Mouse (Mus musculus) monocyte, adult 2 months (primary cell): ENCODE measurements around the gene Slc4a11.

Source experiments
- DNase-seq, 2 experiments: peaks; one replicate each; pipeline ENCODE4 v3.0.0; 2022; ENCODE audit warnings: low spot score in 2 of 2, low read depth in 1 of 2

Slc4a11 gene

DNA sequence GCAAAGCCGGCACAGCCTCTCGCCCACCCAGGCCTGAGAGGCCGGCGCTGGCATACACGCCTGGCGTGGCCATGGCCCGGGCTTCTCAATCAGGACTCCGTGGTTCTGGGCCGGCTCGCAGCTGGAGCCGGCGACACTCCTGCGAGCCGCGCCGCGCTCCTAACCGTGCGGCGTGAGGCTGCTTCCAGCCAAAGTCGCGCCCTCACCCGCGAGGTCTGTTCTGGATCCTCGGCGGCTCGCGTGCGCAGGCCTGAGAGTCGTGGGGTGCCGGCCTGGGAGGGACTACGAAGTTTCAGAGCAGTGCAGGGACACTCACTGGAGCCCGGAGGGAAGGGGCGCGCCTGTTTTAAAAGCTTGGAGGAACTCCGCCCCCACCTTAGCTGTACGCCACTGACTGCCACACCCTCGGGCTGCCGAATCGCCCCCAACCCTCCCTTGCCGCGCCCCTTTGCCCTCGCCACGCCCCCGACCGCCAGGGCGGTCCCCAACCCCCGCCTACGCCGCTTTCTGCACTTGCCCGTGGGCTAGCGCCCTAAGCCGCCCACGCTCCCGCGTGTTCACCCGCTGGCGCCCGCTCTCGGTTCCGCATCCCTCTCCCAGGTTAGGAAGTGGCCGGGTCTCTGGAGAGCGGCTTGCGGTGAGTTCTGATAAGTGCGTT, at the start of gene Slc4a11:
Slc4a11 (minus strand) TSS at position 367 of the 658 bp plus-strand sequence.
- peak; percentile 5 to 6 for DNase-seq

GRCm38 (mm10) chr2:130743576-130743975, 46.3 kb upstream of the Slc4a11 start:
- DNase-seq, result no peak

DNA sequence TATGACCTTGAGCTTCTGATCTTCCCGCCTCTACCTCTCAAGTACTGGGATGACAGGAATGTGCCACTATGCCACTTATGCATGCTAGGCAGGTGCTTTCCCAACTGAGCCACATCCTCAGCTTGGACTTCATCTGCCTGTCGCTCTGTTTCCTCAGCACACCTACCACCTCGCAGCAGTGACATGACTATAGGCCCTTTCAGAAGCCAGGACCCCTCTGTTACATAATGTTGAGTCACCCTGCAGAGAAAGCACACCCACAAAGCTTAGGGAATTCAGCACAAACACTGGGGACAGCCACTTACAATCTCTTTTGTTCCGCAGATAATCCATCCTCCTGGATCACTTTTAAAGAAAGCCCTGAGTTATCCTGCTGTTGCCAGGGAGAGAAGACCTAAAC, 42.8 kb upstream of the Slc4a11 start:
- DNase-seq, result no peak

GRCm38 (mm10) chr2:130738019-130738418, 40.7 kb upstream of the Slc4a11 start:
- no peak for DNase-seq

- no peak for DNase-seq
Measured at GRCm38 (mm10) chr2:130735281-130735680, 38.0 kb upstream of the Slc4a11 start.

DNA sequence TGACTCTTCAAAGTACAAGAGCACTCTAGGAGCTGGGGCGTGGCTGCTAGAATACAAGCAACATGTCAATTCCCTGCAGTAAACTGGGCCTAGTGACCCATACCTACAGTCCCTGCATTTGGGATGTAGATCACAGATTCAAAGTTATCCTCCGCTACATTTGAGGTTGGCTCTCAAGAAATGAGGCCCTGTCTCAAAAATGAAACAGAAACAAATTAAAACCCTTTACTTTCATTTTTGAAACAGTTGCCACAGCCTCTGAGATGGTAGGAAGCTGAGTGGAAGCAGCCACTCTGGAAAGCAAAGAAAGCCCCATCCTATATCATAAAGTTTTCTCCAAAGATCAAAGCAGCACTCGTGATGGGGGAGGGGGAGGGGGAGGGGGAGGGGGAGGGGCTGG, 36.1 kb upstream of the Slc4a11 start:
- no peak for DNase-seq

- no peak for DNase-seq
Measured at GRCm38 (mm10) chr2:130731855-130732254, 34.5 kb upstream of the Slc4a11 start.

- DNase-seq, result peak; percentile 56 to 61
Measured at GRCm38 (mm10) chr2:130730746-130731145, 33.4 kb upstream of the Slc4a11 start.

DNA sequence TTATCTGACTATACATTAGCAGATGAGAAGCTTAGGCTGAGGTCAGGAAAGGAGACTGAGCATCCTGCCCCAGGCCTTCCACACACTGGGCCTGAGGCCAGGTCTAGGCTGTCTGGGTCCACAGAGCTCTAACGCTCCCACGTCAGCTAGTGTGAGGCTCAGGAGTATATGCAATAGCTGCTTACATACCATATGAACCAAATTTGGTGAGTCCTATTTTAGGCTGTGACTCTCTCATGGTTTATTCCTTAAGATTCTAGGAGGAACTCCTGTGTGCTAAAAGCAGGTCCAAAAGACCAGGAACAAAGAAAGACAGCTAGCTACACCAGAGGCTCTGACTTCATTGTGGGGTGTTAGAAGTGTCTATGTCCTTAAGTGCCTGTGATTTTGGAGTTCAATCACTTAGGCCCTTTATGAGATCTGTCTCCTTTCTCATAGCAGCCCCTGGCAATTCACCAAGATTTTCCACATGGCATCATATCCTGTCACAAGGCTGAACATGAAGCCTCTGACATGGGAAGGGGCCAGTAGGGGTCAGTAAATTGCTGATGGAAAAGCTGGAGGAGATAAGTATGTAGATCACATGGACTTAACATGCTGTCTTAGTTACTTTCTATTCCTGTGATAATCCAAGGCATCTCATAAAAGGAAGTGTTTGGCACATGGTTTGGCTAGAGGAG, 31.7 kb upstream of the Slc4a11 start:
- DNase-seq, result no peak

DNA sequence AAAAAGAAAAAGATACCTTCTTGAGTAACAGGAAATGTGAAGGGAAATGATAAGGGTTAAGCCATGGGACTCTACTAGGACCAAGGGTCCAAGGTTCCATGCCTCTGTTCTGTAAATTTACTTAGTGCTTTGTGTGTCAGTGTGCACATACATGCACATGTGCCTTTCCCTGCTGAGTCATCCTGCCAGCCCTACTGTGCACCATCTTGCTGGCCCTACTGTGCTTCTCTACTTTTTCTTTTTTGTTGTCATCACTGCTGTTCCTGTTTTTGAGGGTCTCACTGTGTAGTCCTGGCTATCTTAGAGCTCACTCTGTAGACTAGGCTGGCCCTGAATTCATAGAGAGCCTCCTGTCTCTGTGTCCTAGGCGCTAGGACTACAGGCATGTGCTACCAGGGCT, 30.4 kb upstream of the Slc4a11 start:
- no peak for DNase-seq

DNA sequence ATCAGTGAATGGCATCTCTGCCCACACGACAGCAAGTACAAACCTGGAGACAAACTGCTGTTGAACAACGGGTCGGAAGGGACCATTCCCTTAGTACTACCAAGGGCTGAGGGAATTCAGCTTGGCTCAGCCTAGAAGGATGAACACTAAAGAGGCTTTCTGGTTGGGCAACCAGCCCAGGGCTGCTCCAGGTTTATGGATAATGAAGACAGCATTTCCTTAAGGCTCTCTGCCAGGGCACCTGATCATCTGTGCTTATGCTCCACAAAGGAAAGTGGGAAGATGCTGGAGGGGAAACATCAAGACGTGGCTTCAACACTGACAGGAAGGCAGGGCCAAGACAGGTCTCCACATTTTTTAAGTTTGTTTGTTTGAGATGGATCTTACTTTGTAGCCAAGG, 27.1 kb upstream of the Slc4a11 start:
- DNase-seq, result no peak

DNA sequence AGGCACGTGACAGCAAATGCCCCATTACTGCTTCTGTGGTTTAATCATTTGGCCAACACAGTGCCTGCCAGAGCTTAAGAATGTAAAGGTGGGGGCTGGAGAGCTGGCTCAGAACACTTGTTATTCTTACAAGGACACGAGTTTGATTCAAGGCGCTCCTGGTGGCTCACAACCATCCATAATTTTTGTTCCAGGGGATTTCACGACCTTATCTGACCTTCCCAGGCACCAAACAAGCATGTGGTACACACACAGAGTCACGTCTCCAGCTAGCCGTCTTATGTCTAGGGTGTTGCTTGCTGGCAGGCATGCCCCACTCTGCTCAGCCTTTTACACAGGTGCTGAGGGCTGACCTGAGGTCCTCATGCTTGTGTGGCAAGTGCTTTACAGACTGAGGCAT, 20.6 kb upstream of the Slc4a11 start:
- no peak for DNase-seq

DNA sequence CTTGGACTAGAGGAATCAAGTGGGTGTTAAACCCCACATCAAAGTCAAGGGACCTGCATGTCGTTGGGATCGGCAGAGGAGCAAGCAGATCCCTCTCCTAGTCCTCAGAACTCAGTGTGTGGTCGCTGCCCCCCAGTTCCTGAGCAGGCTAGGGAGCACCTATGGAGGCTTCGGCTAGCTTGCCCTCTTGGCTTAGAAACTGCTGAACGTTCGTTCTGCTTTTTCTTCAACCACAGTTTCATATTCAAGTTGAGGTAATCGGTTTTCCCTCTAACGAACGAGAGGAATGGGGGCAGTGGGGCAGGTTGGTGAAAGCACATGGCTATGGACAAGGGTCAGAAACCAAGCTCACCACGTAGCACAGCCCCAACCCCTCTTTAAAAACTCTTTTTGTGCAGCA, 9.7 kb upstream of the Slc4a11 start:
- DNase-seq, result no peak

- DNase-seq, result no peak
Measured at GRCm38 (mm10) chr2:130706602-130707001, 9.3 kb upstream of the Slc4a11 start.

DNA sequence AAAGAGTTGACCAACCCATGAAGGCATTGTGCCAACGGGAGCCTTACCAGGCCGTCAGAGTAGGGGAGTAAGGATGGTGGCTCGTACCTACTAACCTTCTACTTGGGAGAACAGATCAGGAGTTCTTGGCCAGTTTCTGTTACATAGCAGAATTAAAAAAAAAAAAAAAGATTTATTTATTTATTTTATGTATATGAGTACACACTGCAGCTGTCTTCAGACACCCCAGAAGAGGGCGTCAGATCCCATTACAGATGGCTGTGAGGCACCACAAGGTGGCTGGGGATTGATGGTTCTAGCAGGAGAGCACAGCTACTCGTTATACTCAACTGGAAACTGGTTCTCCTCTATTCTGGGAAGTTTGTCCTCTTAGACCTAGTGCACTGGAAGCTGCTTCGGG, 7.9 kb upstream of the Slc4a11 start:
- no peak for DNase-seq

GRCm38 (mm10) chr2:130704040-130705001, 7.0 kb upstream of the Slc4a11 start:
- DNase-seq, result no peak

GRCm38 (mm10) chr2:130697821-130698266, 525 bp upstream of the Slc4a11 start:
- no peak for DNase-seq

DNA sequence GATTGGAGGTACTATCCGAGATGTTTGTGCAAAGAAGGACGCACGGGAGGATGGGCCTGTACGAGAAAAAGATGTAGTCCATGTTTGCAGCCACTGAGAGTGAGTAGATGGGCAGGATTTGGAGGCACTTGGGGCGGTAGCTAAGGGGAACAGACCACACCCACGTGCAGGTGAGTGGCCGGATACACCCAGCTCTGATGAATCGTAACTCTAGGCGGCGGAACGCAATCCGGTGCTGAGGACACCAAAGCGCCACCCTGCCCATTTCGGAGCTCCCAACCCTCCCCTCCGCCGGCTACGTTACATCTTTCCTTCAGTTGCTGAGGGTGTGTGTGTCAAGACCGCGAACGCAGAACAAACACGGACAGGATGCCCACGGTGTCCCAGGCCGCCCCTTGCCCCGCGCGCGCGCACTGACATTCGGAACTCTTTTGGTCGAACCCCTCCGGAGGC, 593 bp downstream of the Slc4a11 start:
- no peak for DNase-seq

DNA sequence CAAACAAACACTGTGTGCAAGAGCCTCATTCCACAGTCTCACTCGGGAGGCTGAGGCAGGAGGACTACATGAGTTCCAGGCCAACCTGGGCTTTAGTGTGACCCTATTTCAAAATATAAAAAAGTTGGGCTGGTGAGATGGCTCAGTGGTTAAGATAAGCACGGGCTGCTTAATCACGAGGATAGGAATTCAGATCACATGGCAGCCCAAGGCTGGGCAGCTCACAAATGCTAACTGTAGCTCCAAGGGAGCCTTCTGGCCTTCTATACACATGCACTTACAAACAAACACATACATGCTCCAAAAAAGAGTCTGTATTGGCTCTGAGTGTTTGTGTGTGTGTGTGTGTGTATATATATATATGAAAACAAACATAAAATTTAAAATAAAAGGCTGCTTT, 3.8 kb downstream of the Slc4a11 start:
- no peak for DNase-seq

GRCm38 (mm10) chr2:130689011-130689410, 8.3 kb downstream of the Slc4a11 start:
- no peak for DNase-seq

GRCm38 (mm10) chr2:130685426-130685825, 11.9 kb downstream of the Slc4a11 start:
- no peak for DNase-seq

GRCm38 (mm10) chr2:130681531-130681930, 15.8 kb downstream of the Slc4a11 start:
- DNase-seq, result no peak
